Mouse (Mus musculus) stomach, embryonic 14.5 days (tissue): ENCODE measurements around the gene Hacl1. TPM values are rescaled to one million over a fixed set of nuclear protein-coding genes. Genes with fewer than 3 reads are reported as not detected.
A peak's percentile ranks its signal among the peaks of the same experiment; 100 is the strongest.

Source experiments
- ATAC-seq: fragments of 200-750 bp; cut with Nextera tagmentation; 2 replicates; pipeline ENCODE4 v1.8.0; 2017; ENCODE audit warnings: low read depth, moderate TSS enrichment; ENCODE audit not compliant: insufficient number of reproducible peaks, insufficient read depth, low FRiP score
- H3K27ac ChIP-seq: fragments of 300-500 bp; sonication (generic); 2 replicates; pipeline ENCODE4 v1.5.1; 2014; ENCODE audit warnings: mild to moderate bottlenecking, low read length, moderate library complexity, mixed read lengths
- H3K27me3 ChIP-seq: fragments of 300-500 bp; sonication (generic); 2 replicates; pipeline ENCODE4 v1.6.1; 2014; ENCODE audit warnings: low read length, control low read depth, mixed read lengths; ENCODE audit not compliant: control insufficient read depth, insufficient read depth
- H3K36me3 ChIP-seq: fragments of 300-500 bp; sonication (generic); 2 replicates; pipeline ENCODE4 v1.6.1; 2014; ENCODE audit warnings: mild to moderate bottlenecking, control low read depth, low read length, moderate library complexity, mixed read lengths; ENCODE audit not compliant: control insufficient read depth, insufficient read depth
- H3K4me1 ChIP-seq: fragments of 300-500 bp; sonication (generic); 2 replicates; pipeline ENCODE4 v1.6.1; 2014; ENCODE audit warnings: low read length, control low read depth, mixed read lengths; ENCODE audit not compliant: control insufficient read depth, insufficient read depth
- H3K4me2 ChIP-seq: fragments of 300-500 bp; sonication (generic); replicated peaks from 2 replicates; pipeline ENCODE4 v1.6.1; 2014; ENCODE audit warnings: low read depth, low read length, control low read depth
- H3K4me3 ChIP-seq: fragments of 300-500 bp; sonication (generic); 2 replicates; pipeline ENCODE4 v1.5.1; 2014; ENCODE audit warnings: low read depth, low read length, control low read depth
- H3K9ac ChIP-seq: fragments of 300-500 bp; sonication (generic); replicated peaks from 2 replicates; pipeline ENCODE4 v1.6.1; 2014; ENCODE audit warnings: low read depth, mild to moderate bottlenecking, control low read depth, low read length, moderate library complexity, mixed read lengths
- H3K9me3 ChIP-seq: fragments of 300-500 bp; sonication (generic); 2 replicates; pipeline ENCODE4 v1.6.1; 2016; ENCODE audit warnings: low read depth, low read length, control low read depth; ENCODE audit not compliant: control insufficient read depth
- WGBS: fragments of 180-500 bp; shearing (Covaris S2); extraction: QIAGEN DNeasy Blood & Tissue Kit; methylation state at CpG from one replicate; pipeline ENCODE4 v1.1.7; 2014; 5-methylcytosine and 5-hydroxymethylcytosine counted together
- polyA plus RNA-seq: library from polyadenylated mRNA; unstranded; fragments of >200 nt; fragmentation: Nextera tagmentation; extraction: Ambion mirVana; gene quantifications from 2 replicates; pipeline ENCODE4 v1.2.1, GENCODE M21; 2014

Hacl1 gene
- polyA plus RNA-seq, 1 experiment from 2014 or later = 11.1 TPM

GRCm38 (mm10) chr14:31656857-31657645, 16.0 kb upstream of the Hacl1 start:
- Histone ChIP-seq H3K9ac (no peak overlapping the region), H3K4me2 (no peak overlapping the region), H3K4me1 (peaks cover 22% of the 10 kb centered on the region), H3K36me3 (no peaks in the 10 kb centered on the region), H3K9me3 (no peaks in the 10 kb centered on the region), H3K27me3 (no peaks in the 10 kb centered on the region), H3K4me3 (no peak overlapping the region), H3K27ac (no peak overlapping the region)
- no peak for ATAC-seq
- 24% methylated on average over 5 of the region's 5 CpGs for WGBS

DNA sequence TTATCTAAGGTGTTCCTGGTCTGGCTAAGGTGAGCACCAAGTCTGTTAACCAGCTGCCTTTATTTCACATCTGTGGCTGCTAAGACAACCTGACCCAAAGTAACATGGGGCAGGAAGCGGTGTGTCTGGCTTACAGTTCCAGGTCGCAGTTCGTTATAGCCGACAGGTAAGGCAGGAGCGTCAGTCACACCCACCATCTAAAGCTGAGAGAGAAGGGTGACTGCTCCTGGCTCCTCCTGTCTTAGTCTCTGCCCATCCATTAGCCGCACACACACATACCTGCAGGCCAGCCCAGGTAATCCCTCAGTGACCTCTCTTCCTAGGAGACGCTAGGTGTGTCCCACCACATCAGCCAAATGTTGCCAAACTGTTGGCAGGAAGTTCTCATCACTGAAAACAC, 15.3 kb upstream of the Hacl1 start:
- no peaks in the 10 kb centered on the region for H3K27me3 ChIP-seq
- H3K9me3 ChIP-seq = no peaks in the 10 kb centered on the region
- no peak overlapping the region for H3K9ac ChIP-seq
- H3K4me1 ChIP-seq = peaks cover 19% of the 10 kb centered on the region
- WGBS = 65% methylated on average over 7 of the region's 7 CpGs
- no peak for ATAC-seq
- H3K36me3 ChIP-seq = no peaks in the 10 kb centered on the region
- H3K4me2 ChIP-seq = no peak overlapping the region
- H3K4me3 ChIP-seq = no peak overlapping the region
- no peak overlapping the region for H3K27ac ChIP-seq

DNA sequence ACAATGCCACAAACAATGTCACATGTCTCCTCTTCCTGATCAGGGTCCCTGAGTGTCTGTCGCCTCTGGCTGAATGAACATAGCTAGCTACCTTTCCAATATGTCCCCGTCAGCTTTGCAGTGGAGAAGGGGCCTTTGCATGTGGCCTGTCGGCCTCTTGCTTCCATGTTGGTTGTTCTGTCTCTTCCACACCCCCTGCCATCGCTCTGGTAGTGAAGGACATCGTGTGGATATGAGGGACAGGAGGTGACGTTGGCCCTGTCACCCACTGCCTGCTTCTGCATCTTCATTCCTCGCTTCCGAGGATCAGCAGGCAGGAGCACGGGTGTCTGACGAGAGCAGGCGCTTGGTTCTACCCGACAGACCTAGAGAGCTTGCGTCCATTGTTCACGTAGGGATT, 14.3 kb upstream of the Hacl1 start:
- Histone ChIP-seq H3K27me3 (no peaks in the 10 kb centered on the region), H3K9me3 (no peaks in the 10 kb centered on the region), H3K27ac (no peak overlapping the region), H3K4me1 (peaks cover 13% of the 10 kb centered on the region), H3K4me2 (no peak overlapping the region), H3K9ac (no peak overlapping the region), H3K4me3 (no peak overlapping the region), H3K36me3 (no peaks in the 10 kb centered on the region)
- 86% methylated on average over 14 of the region's 14 CpGs for WGBS
- no peak for ATAC-seq

GRCm38 (mm10) chr14:31654816-31655215, 13.7 kb upstream of the Hacl1 start:
- no peak overlapping the region for H3K27ac ChIP-seq
- H3K36me3 ChIP-seq = no peaks in the 10 kb centered on the region
- no peak for ATAC-seq
- no peaks in the 10 kb centered on the region for H3K27me3 ChIP-seq
- no peak overlapping the region for H3K9ac ChIP-seq
- WGBS = 93% methylated on average over 5 of the region's 5 CpGs
- H3K4me1 ChIP-seq = peaks cover 8% of the 10 kb centered on the region; the same call in 1 of the 2 replicates
- no peak overlapping the region for H3K4me3 ChIP-seq
- no peaks in the 10 kb centered on the region for H3K9me3 ChIP-seq
- H3K4me2 ChIP-seq = no peak overlapping the region

DNA sequence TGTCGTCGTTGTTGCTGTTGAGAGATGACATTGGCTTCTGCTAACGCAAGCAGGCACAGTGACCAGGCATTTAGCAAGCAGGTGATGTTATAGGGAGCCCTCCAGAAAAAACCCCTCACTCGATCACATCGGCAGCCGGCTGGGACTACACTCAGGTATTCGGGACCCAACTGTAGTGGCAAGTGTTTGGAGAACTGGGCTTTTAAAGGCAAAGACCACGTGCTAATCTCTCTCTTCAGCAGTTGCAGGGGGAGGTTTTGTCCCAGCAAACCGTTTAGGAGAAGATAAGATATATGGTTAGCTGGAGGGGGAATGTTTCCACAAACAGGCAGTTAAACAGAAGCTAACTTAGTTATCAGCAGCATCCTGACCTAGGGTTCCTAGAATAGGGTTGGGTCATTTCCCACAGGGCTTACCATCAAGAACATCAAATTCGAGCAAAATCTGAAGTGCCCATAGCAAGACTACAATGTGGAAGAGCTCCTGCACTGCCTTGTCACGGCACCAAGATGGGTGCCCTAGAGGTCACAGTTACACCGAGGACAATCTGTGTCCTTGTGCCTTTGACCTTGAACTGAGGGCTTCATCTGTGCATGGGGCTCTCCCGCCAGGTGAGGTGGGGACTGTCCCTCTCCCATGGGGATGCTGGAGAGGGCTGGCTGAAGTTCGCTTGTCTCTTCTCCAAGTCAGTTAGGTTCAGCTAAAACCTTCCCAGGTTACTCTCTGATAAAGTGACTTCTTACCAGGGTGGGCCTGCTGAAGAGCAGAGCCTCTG, 12.2 kb upstream of the Hacl1 start:
- ATAC-seq = no peak
- no peak overlapping the region for H3K27ac ChIP-seq
- H3K4me2 ChIP-seq = no peak overlapping the region
- H3K9ac ChIP-seq = no peak overlapping the region
- H3K4me1 ChIP-seq = peaks cover 4% of the 10 kb centered on the region; the same call in 1 of the 2 replicates
- H3K9me3 ChIP-seq = no peaks in the 10 kb centered on the region
- 75% methylated on average over 14 of the region's 14 CpGs for WGBS
- no peak overlapping the region for H3K4me3 ChIP-seq
- H3K27me3 ChIP-seq = no peaks in the 10 kb centered on the region
- no peaks in the 10 kb centered on the region for H3K36me3 ChIP-seq

GRCm38 (mm10) chr14:31652624-31653023, 11.5 kb upstream of the Hacl1 start:
- H3K27ac ChIP-seq = no peak overlapping the region
- WGBS = 62% methylated on average over 1 of the region's 1 CpGs
- H3K9ac ChIP-seq = no peak overlapping the region
- H3K27me3 ChIP-seq = no peaks in the 10 kb centered on the region
- no peaks in the 10 kb centered on the region for H3K9me3 ChIP-seq
- H3K36me3 ChIP-seq = no peaks in the 10 kb centered on the region
- H3K4me1 ChIP-seq = peaks cover 4% of the 10 kb centered on the region; the same call in 1 of the 2 replicates
- ATAC-seq = no peak
- no peak overlapping the region for H3K4me2 ChIP-seq
- no peak overlapping the region for H3K4me3 ChIP-seq

DNA sequence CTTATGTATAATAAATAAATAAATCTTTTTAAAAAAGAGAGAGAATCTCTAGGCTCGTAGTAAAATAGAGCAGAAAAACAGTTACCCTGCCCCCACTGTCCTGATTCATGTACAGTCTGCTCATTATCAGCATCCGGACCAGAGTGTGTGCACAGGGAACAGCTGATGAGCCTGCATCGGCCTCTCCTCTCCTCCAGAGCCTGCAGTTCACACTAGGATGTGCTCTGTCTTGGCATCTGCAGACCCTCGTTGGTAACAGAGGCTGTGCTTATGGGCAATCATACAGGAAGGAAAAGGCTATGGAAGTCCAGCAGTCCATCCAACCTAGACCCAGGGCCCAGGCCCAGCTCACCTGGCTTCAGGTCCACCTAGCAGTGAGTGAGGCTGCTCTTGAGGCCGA, 11.0 kb upstream of the Hacl1 start:
- ATAC-seq = no peak
- Histone ChIP-seq H3K4me3 (no peak overlapping the region), H3K27me3 (no peaks in the 10 kb centered on the region), H3K9ac (no peak overlapping the region), H3K4me1 (0 out of 2 replicates have a peak, but pooled peaks cover under 1% of the 10 kb centered on the region), H3K27ac (no peak overlapping the region), H3K9me3 (no peaks in the 10 kb centered on the region), H3K4me2 (no peak overlapping the region), H3K36me3 (no peaks in the 10 kb centered on the region)
- WGBS = 49% methylated on average over 5 of the region's 5 CpGs

- no peak for ATAC-seq
- Histone ChIP-seq H3K9me3 (no peaks in the 10 kb centered on the region), H3K27me3 (no peaks in the 10 kb centered on the region), H3K4me3 (no peak overlapping the region), H3K36me3 (no peaks in the 10 kb centered on the region), H3K4me1 (no peaks in the 10 kb centered on the region), H3K9ac (0 out of 2 replicates have a peak overlapping the region, but pooled peaks have one; percentile 10), H3K27ac (no peak overlapping the region), H3K4me2 (no peak overlapping the region)
- 60% methylated on average over 7 of the region's 7 CpGs for WGBS
Observed at GRCm38 (mm10) chr14:31651206-31651605, 10.1 kb upstream of the Hacl1 start.
